ENCODE assay signal across 8 mouse cellular contexts in genomic region chr3:88296561-88297318, GRCm38 (mm10). TPM values are rescaled to one million over a fixed set of nuclear protein-coding genes. Genes with fewer than 3 reads are reported as not detected.
A peak's percentile ranks its signal among the peaks of the same experiment; 100 is the strongest.
DNase-seq lines count a peak whose midpoint lies in the region; ATAC-seq and TF ChIP-seq lines count a peak whose summit lies in the region.

Gene Tsacc (minus strand): TSS chr3:88296999.
Gene Cct3 (plus strand): TSS chr3:88297116.

- peak; percentile 93 for ATAC-seq in activated CD4-positive, CD25-positive, alpha-beta regulatory T cell, adult 4 months

- H3K27ac ChIP-seq in cortical plate, adult 2 months (ENCODE audit: insufficient read depth, low read length): peak within 1 kb of the TSS; percentile 83

- H3K4me3 ChIP-seq in cortical plate, adult 2 months (ENCODE audit: insufficient read depth, low read length): peak within 1 kb of the TSS; percentile 77
- H3K4me3 ChIP-seq in megakaryocyte, embryonic 14.5 days (replicated peaks): peak within 1 kb of the TSS; percentile 98

- DNase-seq in gastrocnemius, adult 8-10 months (ENCODE audit: low spot score in 2 of 2): peak; percentile 91 to 96
- peak; percentile 99 for DNase-seq in hindlimb bud, embryonic 11.5 days (ENCODE audit: extremely low spot score, low read depth, low spot score)
- peak; percentile 87 to 98 for DNase-seq in left cerebral cortex, adult 8-10 months (ENCODE audit: low spot score in 2 of 2)
- peak; percentile 98 to 99 for DNase-seq in right cerebral cortex, postnatal 10 days (ENCODE audit: low spot score in 2 of 2)
- DNase-seq in urinary bladder, postnatal 25 days (ENCODE audit: low spot score): peak; percentile 90

- no peaks in the 10 kb centered on the region for H3K9me3 ChIP-seq in megakaryocyte, embryonic 14.5 days

- no peak for TF ChIP-seq CTCF in cortical plate, adult 2 months (IDR thresholded peaks at IDR 0.05; ENCODE audit: extremely low read depth, insufficient read depth, low read length)

- peaks cover 2% of the 10 kb centered on the region; the same call in 1 of the 2 replicates for H3K4me1 ChIP-seq in cortical plate, adult 2 months (ENCODE audit: control insufficient read depth, insufficient read depth, low read length)
- peaks cover 40% of the 10 kb centered on the region for H3K4me1 ChIP-seq in megakaryocyte, embryonic 14.5 days

- TF ChIP-seq POLR2A in cortical plate, adult 2 months (IDR thresholded peaks at IDR 0.05; ENCODE audit: extremely low read depth, insufficient read depth, low read length): peak; percentile 92

- no peaks in the 10 kb centered on the region for H3K27me3 ChIP-seq in megakaryocyte, embryonic 14.5 days (replicated peaks)

- peaks cover 29% of the 10 kb centered on the region for H3K36me3 ChIP-seq in megakaryocyte, embryonic 14.5 days (replicated peaks; ENCODE audit: low read length)

RNA-seq across cellular contexts. Expression of gene Tsacc, which starts in this region (rescaled TPM):
- 1 to 10 TPM; 2.7 to 7.4 TPM for polyA plus RNA-seq in activated CD4-positive, CD25-positive, alpha-beta regulatory T cell, adult 4 months (2017; shearing (Covaris generic))
- 3.3 and 5.0 TPM in 2 replicates for polyA plus RNA-seq in cortical plate, adult 2 months (2012; rRNA removed)
- total RNA-seq in gastrocnemius, adult 8-10 months (2022): 1 to 10 TPM; 2.6 to 7.3 (median 6.1) TPM
- total RNA-seq in left cerebral cortex, adult 8-10 months (2022): 1 to 10 TPM; 3.1 to 6.6 (median 4.3) TPM
- 2.0 TPM in 1 of 2 replicates, not detected in the other for polyA plus RNA-seq in megakaryocyte, embryonic 14.5 days (2012; ENCODE audit: insufficient read depth, low replicate concordance)

RNA-seq across cellular contexts. Expression of gene Cct3, which starts in this region (rescaled TPM):
- 100 to 1,000 TPM; 180 to 209 TPM for polyA plus RNA-seq in activated CD4-positive, CD25-positive, alpha-beta regulatory T cell, adult 4 months (2017; shearing (Covaris generic))
- polyA plus RNA-seq in cortical plate, adult 2 months (2012; rRNA removed): 151 and 165 TPM in 2 replicates
- 100 to 1,000 TPM in 1 of 4 experiments, 10 to 100 TPM in 3; 91.1 to 102 (median 92.6) TPM for total RNA-seq in gastrocnemius, adult 8-10 months (2022)
- 100 to 1,000 TPM; 166 to 184 (median 173) TPM for total RNA-seq in left cerebral cortex, adult 8-10 months (2022)
- polyA plus RNA-seq in megakaryocyte, embryonic 14.5 days (2012; ENCODE audit: insufficient read depth, low replicate concordance): 7.1 and 29.4 TPM in 2 replicates

Comparison
In these comparisons a context has a peak if more than half of its experiments do, and no peak if none do; other contexts are left out.
1. Peak in every context shown above with its lines: DNase-seq, ATAC-seq, H3K4me3 ChIP-seq and H3K27ac ChIP-seq.